Mouse (Mus musculus): ENCODE data around the gene Olfr690. TPM values are rescaled to one million over a fixed set of nuclear protein-coding genes. Genes with fewer than 3 reads are reported as not detected.

Gene Olfr690
- polyA plus RNA-seq, 1 experiment from 2014 or later: not detected

GRCm38 (mm10) chr7:105342752-105343151 lies 8.8 kb upstream of the Olfr690 start:
- H3K4me1 ChIP-seq (replicated peaks): no peaks in the 10 kb centered on the region
- H3K9me3 ChIP-seq: no peaks in the 10 kb centered on the region
- no peaks in the 10 kb centered on the region for H3K27me3 ChIP-seq
- no peak overlapping the region for H3K4me2 ChIP-seq
- no peak for ATAC-seq (ENCODE audit: insufficient number of reproducible peaks, insufficient read depth, low FRiP score, low TSS enrichment, low read depth)
- H3K27ac ChIP-seq: no peak overlapping the region
- no peaks in the 10 kb centered on the region for H3K36me3 ChIP-seq
- no peak overlapping the region for H3K4me3 ChIP-seq (replicated peaks)
- H3K9ac ChIP-seq (replicated peaks): no peak overlapping the region
- WGBS: 70% methylated on average over 2 of the region's 2 CpGs

- H3K9me3 ChIP-seq: no peaks in the 10 kb centered on the region
- no peak within 1 kb of the TSS for H3K4me2 ChIP-seq
- H3K4me3 ChIP-seq (replicated peaks): no peak within 1 kb of the TSS
- H3K9ac ChIP-seq (replicated peaks): no peak within 1 kb of the TSS
- H3K27me3 ChIP-seq: no peaks in the 10 kb centered on the region
- no peak for ATAC-seq (ENCODE audit: insufficient number of reproducible peaks, insufficient read depth, low FRiP score, low TSS enrichment, low read depth)
- no peak within 1 kb of the TSS for H3K27ac ChIP-seq
- no peaks in the 10 kb centered on the region for H3K36me3 ChIP-seq
- WGBS: 44% methylated on average over 1 of the region's 1 CpGs
- H3K4me1 ChIP-seq (replicated peaks): no peaks in the 10 kb centered on the region
Observed at GRCm38 (mm10) chr7:105342170-105342569, 8.3 kb upstream of the Olfr690 start, which contains the start of gene Olfr691. TSS of gene Olfr691 (minus strand) at chr7:105342270.

- ATAC-seq (ENCODE audit: insufficient number of reproducible peaks, insufficient read depth, low FRiP score, low TSS enrichment, low read depth): no peak
- Histone ChIP-seq H3K4me1 (replicated peaks) (no peaks in the 10 kb centered on the region), H3K4me3 (replicated peaks) (no peak overlapping the region), H3K9me3 (no peaks in the 10 kb centered on the region), H3K9ac (replicated peaks) (no peak overlapping the region), H3K27ac (no peak overlapping the region), H3K4me2 (no peak overlapping the region), H3K36me3 (no peaks in the 10 kb centered on the region), H3K27me3 (no peaks in the 10 kb centered on the region)
- WGBS: 74% methylated on average over 2 of the region's 2 CpGs
Observed at GRCm38 (mm10) chr7:105325302-105325701, 8.6 kb downstream of the Olfr690 start.

- Histone ChIP-seq H3K27ac (no peak within 1 kb of the TSS), H3K4me2 (no peak within 1 kb of the TSS), H3K9ac (replicated peaks) (no peak within 1 kb of the TSS), H3K9me3 (no peaks in the 10 kb centered on the region), H3K4me3 (replicated peaks) (no peak within 1 kb of the TSS), H3K36me3 (no peaks in the 10 kb centered on the region), H3K4me1 (replicated peaks) (no peaks in the 10 kb centered on the region), H3K27me3 (no peaks in the 10 kb centered on the region)
- WGBS: 88% methylated on average over 1 of the region's 1 CpGs
- ATAC-seq (ENCODE audit: insufficient number of reproducible peaks, insufficient read depth, low FRiP score, low TSS enrichment, low read depth): no peak
Observed at GRCm38 (mm10) chr7:105310865-105311264, 23.0 kb downstream of the Olfr690 start, which contains the start of gene Olfr689. TSS of gene Olfr689 (plus strand) at chr7:105311165.

GRCm38 (mm10) chr7:105290051-105290450 lies 43.9 kb downstream of the Olfr690 start:
- no peak overlapping the region for H3K27ac ChIP-seq
- H3K9me3 ChIP-seq: no peaks in the 10 kb centered on the region
- H3K4me2 ChIP-seq: no peak overlapping the region
- no peaks in the 10 kb centered on the region for H3K36me3 ChIP-seq
- no peak overlapping the region for H3K4me3 ChIP-seq (replicated peaks)
- H3K4me1 ChIP-seq (replicated peaks): no peaks in the 10 kb centered on the region
- no peaks in the 10 kb centered on the region for H3K27me3 ChIP-seq
- no peak overlapping the region for H3K9ac ChIP-seq (replicated peaks)
- ATAC-seq (ENCODE audit: insufficient number of reproducible peaks, insufficient read depth, low FRiP score, low TSS enrichment, low read depth): no peak

- Histone ChIP-seq H3K27me3 (no peaks in the 10 kb centered on the region), H3K9me3 (no peaks in the 10 kb centered on the region), H3K4me1 (replicated peaks) (no peaks in the 10 kb centered on the region), H3K27ac (no peak within 1 kb of the TSS), H3K9ac (replicated peaks) (no peak within 1 kb of the TSS), H3K4me2 (no peak within 1 kb of the TSS), H3K4me3 (replicated peaks) (no peak within 1 kb of the TSS), H3K36me3 (no peaks in the 10 kb centered on the region)
- ATAC-seq (ENCODE audit: insufficient number of reproducible peaks, insufficient read depth, low FRiP score, low TSS enrichment, low read depth): no peak
- WGBS: 81% methylated on average over 6 of the region's 6 CpGs
Observed at GRCm38 (mm10) chr7:105287795-105288194, 46.1 kb downstream of the Olfr690 start, which contains the start of gene Olfr688. TSS of gene Olfr688 (plus strand) at chr7:105288095.

Other genes with a start within 250 kb of the Olfr690 start
- gene Olfr680-ps1, start 241.3 kb downstream of the Olfr690 start, polyA plus RNA-seq (2016; fragmentation: Nextera tagmentation; extraction: Ambion mirVana): not detected in 2 replicates
- not detected in 2 replicates for gene Olfr681, start 217.3 kb downstream of the Olfr690 start, polyA plus RNA-seq (2016; fragmentation: Nextera tagmentation; extraction: Ambion mirVana)
- gene Olfr683, start 187.1 kb downstream of the Olfr690 start, polyA plus RNA-seq (2016; fragmentation: Nextera tagmentation; extraction: Ambion mirVana): not detected in 2 replicates
- gene Olfr684, start 170.5 kb downstream of the Olfr690 start, polyA plus RNA-seq (2016; fragmentation: Nextera tagmentation; extraction: Ambion mirVana): not detected in 2 replicates
- not detected in 2 replicates for gene Olfr685, start 148.1 kb downstream of the Olfr690 start, polyA plus RNA-seq (2016; fragmentation: Nextera tagmentation; extraction: Ambion mirVana)
- not detected in 2 replicates for gene Olfr686, start 126.6 kb downstream of the Olfr690 start, polyA plus RNA-seq (2016; fragmentation: Nextera tagmentation; extraction: Ambion mirVana)
- not detected in 2 replicates for gene Olfr688, start 46.0 kb downstream of the Olfr690 start, polyA plus RNA-seq (2016; fragmentation: Nextera tagmentation; extraction: Ambion mirVana)
- not detected in 2 replicates for gene Olfr689, start 22.9 kb downstream of the Olfr690 start, polyA plus RNA-seq (2016; fragmentation: Nextera tagmentation; extraction: Ambion mirVana)
- gene Olfr691, start 8.2 kb upstream of the Olfr690 start, polyA plus RNA-seq (2016; fragmentation: Nextera tagmentation; extraction: Ambion mirVana): not detected in 2 replicates
- not detected in 2 replicates for gene Olfr692, start 34.1 kb upstream of the Olfr690 start, polyA plus RNA-seq (2016; fragmentation: Nextera tagmentation; extraction: Ambion mirVana)
- not detected in 2 replicates for gene Gm5901, start 40.9 kb upstream of the Olfr690 start, polyA plus RNA-seq (2016; fragmentation: Nextera tagmentation; extraction: Ambion mirVana)
- gene Fam160a2, start 66.0 kb upstream of the Olfr690 start, polyA plus RNA-seq (2016; fragmentation: Nextera tagmentation; extraction: Ambion mirVana): 45.5 and 47.8 TPM in 2 replicates
- gene Cnga4, start 70.5 kb upstream of the Olfr690 start, polyA plus RNA-seq (2016; fragmentation: Nextera tagmentation; extraction: Ambion mirVana): not detected in 2 replicates
- gene Cckbr, start 91.6 kb upstream of the Olfr690 start, polyA plus RNA-seq (2016; fragmentation: Nextera tagmentation; extraction: Ambion mirVana): not detected in 2 replicates
- 23.2 and 24.8 TPM in 2 replicates for gene Cavin3, start 148.2 kb upstream of the Olfr690 start, polyA plus RNA-seq (2016; fragmentation: Nextera tagmentation; extraction: Ambion mirVana)
- gene Smpd1, start 220.3 kb upstream of the Olfr690 start, polyA plus RNA-seq (2016; fragmentation: Nextera tagmentation; extraction: Ambion mirVana): 29.9 and 31.4 TPM in 2 replicates
- gene Apbb1, start 247.5 kb upstream of the Olfr690 start, polyA plus RNA-seq (2016; fragmentation: Nextera tagmentation; extraction: Ambion mirVana): 62.7 and 66.4 TPM in 2 replicates

Data from limb, embryonic 12.5 days (tissue).